Mouse (Mus musculus) limb, embryonic 10.5 days (tissue): ENCODE measurements around the gene Ddx41. TPM values are rescaled to one million over a fixed set of nuclear protein-coding genes. Genes with fewer than 3 reads are reported as not detected.

Experiments
- DNase-seq: peaks from one replicate; pipeline ENCODE4 v3.0.0-alpha.2; 2017; ENCODE audit warnings: low spot score
- H3K27ac ChIP-seq: fragments of 300-500 bp; sonication (generic); 2 replicates; pipeline ENCODE4 v1.5.1; 2016; ENCODE audit warnings: mild to moderate bottlenecking
- H3K27me3 ChIP-seq: fragments of 300-500 bp; sonication (generic); 2 replicates; pipeline ENCODE4 v1.6.1; 2016; ENCODE audit warnings: low read depth, mild to moderate bottlenecking; ENCODE audit not compliant: poor library complexity, severe bottlenecking
- H3K36me3 ChIP-seq: fragments of 300-500 bp; sonication (generic); 2 replicates; pipeline ENCODE4 v1.6.1; 2016; ENCODE audit warnings: mild to moderate bottlenecking, moderate library complexity
- H3K4me1 ChIP-seq: fragments of 300-500 bp; sonication (generic); 2 replicates; pipeline ENCODE4 v1.6.1; 2016
- H3K4me3 ChIP-seq: fragments of 300-500 bp; sonication (generic); 2 replicates; pipeline ENCODE4 v1.5.1; 2016; ENCODE audit warnings: mild to moderate bottlenecking, moderate library complexity
- H3K9me3 ChIP-seq: fragments of 300-500 bp; sonication (generic); replicated peaks from 2 replicates; pipeline ENCODE4 v1.6.1; 2016; ENCODE audit warnings: mild to moderate bottlenecking
- WGBS: fragments of 180-500 bp; shearing (Covaris S2); methylation state at CpG from one replicate; pipeline ENCODE4 v1.1.7; 2016; 5-methylcytosine and 5-hydroxymethylcytosine counted together
- polyA plus RNA-seq: library from polyadenylated mRNA; unstranded; fragments of >200 nt; fragmentation: Nextera tagmentation; extraction: Ambion mirVana; gene quantifications from 2 replicates; pipeline ENCODE4 v1.2.1, GENCODE M21; 2016

The Ddx41 gene
- polyA plus RNA-seq, 1 experiment from 2014 or later = 94.0 TPM

- no peaks in the 10 kb centered on the region for H3K9me3 ChIP-seq
- H3K4me1 ChIP-seq = no peaks in the 10 kb centered on the region
- H3K36me3 ChIP-seq = peaks cover 67% of the 10 kb centered on the region
- H3K27me3 ChIP-seq = no peaks in the 10 kb centered on the region
- 86% methylated on average over 8 of the region's 8 CpGs for WGBS
- DNase-seq = no peak
- H3K27ac ChIP-seq = no peak within 1 kb of the TSS
- H3K4me3 ChIP-seq = no peak within 1 kb of the TSS
Observed at GRCm38 (mm10) chr13:55529198-55529915, 7.1 kb downstream of the Ddx41 start, which contains the start of gene Dok3. Gene Dok3 (minus strand): TSS chr13:55529296.

GRCm38 (mm10) chr13:55527834-55528772 is 8.4 kb downstream of the Ddx41 start:
- Histone ChIP-seq H3K4me3 (no peak overlapping the region), H3K36me3 (peaks cover 66% of the 10 kb centered on the region)
- WGBS = 84% methylated on average over 18 of the region's 18 CpGs

GRCm38 (mm10) chr13:55527212-55527611 is 9.2 kb downstream of the Ddx41 start:
- WGBS = 91% methylated on average over 16 of the region's 16 CpGs
- peaks cover 60% of the 10 kb centered on the region for H3K36me3 ChIP-seq
- H3K9me3 ChIP-seq = no peaks in the 10 kb centered on the region
- H3K4me3 ChIP-seq = no peak overlapping the region
- no peaks in the 10 kb centered on the region for H3K27me3 ChIP-seq
- no peak for DNase-seq
- H3K27ac ChIP-seq = no peak overlapping the region
- peaks cover 16% of the 10 kb centered on the region for H3K4me1 ChIP-seq

More at GRCm38 (mm10) chr13:55527834-55528772, 8.4 kb downstream of the Ddx41 start:
- DNase-seq = no peak
- Histone ChIP-seq H3K27ac (no peak overlapping the region), H3K4me1 (peaks cover 10% of the 10 kb centered on the region), H3K27me3 (no peaks in the 10 kb centered on the region), H3K9me3 (no peaks in the 10 kb centered on the region)

GRCm38 (mm10) chr13:55525733-55526553 is 10.5 kb downstream of the Ddx41 start:
- Histone ChIP-seq H3K36me3 (peaks cover 47% of the 10 kb centered on the region), H3K4me3 (no peak overlapping the region), H3K27me3 (no peaks in the 10 kb centered on the region), H3K4me1 (peaks cover 16% of the 10 kb centered on the region), H3K27ac (no peak overlapping the region), H3K9me3 (no peaks in the 10 kb centered on the region)
- 87% methylated on average over 16 of the region's 16 CpGs for WGBS
- DNase-seq = no peak

- Histone ChIP-seq H3K27ac (peak overlapping the region; percentile 72), H3K4me3 (no peak overlapping the region), H3K27me3 (no peaks in the 10 kb centered on the region), H3K36me3 (peaks cover 29% of the 10 kb centered on the region), H3K9me3 (no peaks in the 10 kb centered on the region), H3K4me1 (peaks cover 16% of the 10 kb centered on the region)
- no peak for DNase-seq
- 90% methylated on average over 23 of the region's 23 CpGs for WGBS
Observed at GRCm38 (mm10) chr13:55523951-55524600, 12.4 kb downstream of the Ddx41 start.

GRCm38 (mm10) chr13:55523278-55523677 is 13.2 kb downstream of the Ddx41 start:
- peak; percentile 46 for DNase-seq
- Histone ChIP-seq H3K27me3 (no peaks in the 10 kb centered on the region), H3K9me3 (no peaks in the 10 kb centered on the region), H3K4me1 (peaks cover 16% of the 10 kb centered on the region), H3K4me3 (no peak overlapping the region), H3K27ac (peak overlapping the region; percentile 72), H3K36me3 (peaks cover 21% of the 10 kb centered on the region; the same call in 1 of the 2 replicates)
- WGBS = 47% methylated on average over 17 of the region's 17 CpGs

GRCm38 (mm10) chr13:55522730-55523129 is 13.7 kb downstream of the Ddx41 start:
- DNase-seq = no peak
- H3K27me3 ChIP-seq = no peaks in the 10 kb centered on the region
- peaks cover 16% of the 10 kb centered on the region for H3K4me1 ChIP-seq
- WGBS = 72% methylated on average over 8 of the region's 8 CpGs
- peak overlapping the region; percentile 72 for H3K27ac ChIP-seq
- H3K4me3 ChIP-seq = no peak overlapping the region
- H3K36me3 ChIP-seq = peaks cover 19% of the 10 kb centered on the region; the same call in 1 of the 2 replicates
- no peaks in the 10 kb centered on the region for H3K9me3 ChIP-seq

- 83% methylated on average over 4 of the region's 4 CpGs for WGBS
- H3K4me1 ChIP-seq = peaks cover 16% of the 10 kb centered on the region
- peaks cover 7% of the 10 kb centered on the region; the same call in 1 of the 2 replicates for H3K27me3 ChIP-seq
- H3K4me3 ChIP-seq = no peak overlapping the region
- no peaks in the 10 kb centered on the region for H3K9me3 ChIP-seq
- no peak for DNase-seq
- no peak overlapping the region for H3K27ac ChIP-seq
- H3K36me3 ChIP-seq = peaks cover 14% of the 10 kb centered on the region; the same call in 1 of the 2 replicates
Observed at GRCm38 (mm10) chr13:55519606-55520005, 16.9 kb downstream of the Ddx41 start.

- no peaks in the 10 kb centered on the region for H3K9me3 ChIP-seq
- H3K36me3 ChIP-seq = 0 out of 2 replicates have a peak, but pooled peaks cover 4% of the 10 kb centered on the region
- peak; percentile 96 for DNase-seq
- WGBS = 6% methylated on average over 5 of the region's 5 CpGs
- H3K27ac ChIP-seq = no peak overlapping the region
- no peak overlapping the region for H3K4me3 ChIP-seq
- peaks cover 16% of the 10 kb centered on the region for H3K4me1 ChIP-seq
- H3K27me3 ChIP-seq = peaks cover 7% of the 10 kb centered on the region; the same call in 1 of the 2 replicates
Observed at GRCm38 (mm10) chr13:55516955-55517354, 19.5 kb downstream of the Ddx41 start.

- WGBS = 37% methylated on average over 9 of the region's 9 CpGs
- H3K4me3 ChIP-seq = peak overlapping the region; percentile 92
- DNase-seq = no peak
- H3K27me3 ChIP-seq = peaks cover 7% of the 10 kb centered on the region; the same call in 1 of the 2 replicates
- H3K27ac ChIP-seq = peak overlapping the region; percentile 98
- H3K9me3 ChIP-seq = no peaks in the 10 kb centered on the region
- peaks cover 34% of the 10 kb centered on the region for H3K36me3 ChIP-seq
- H3K4me1 ChIP-seq = peaks cover 38% of the 10 kb centered on the region
Observed at GRCm38 (mm10) chr13:55513828-55514227, 22.6 kb downstream of the Ddx41 start.

GRCm38 (mm10) chr13:55513111-55513748 is 23.2 kb downstream of the Ddx41 start, which contains the start of gene Pdlim7:
Gene Pdlim7 (minus strand): TSS chr13:55513676.
- H3K9me3 ChIP-seq = no peaks in the 10 kb centered on the region
- H3K27me3 ChIP-seq = peaks cover 7% of the 10 kb centered on the region; the same call in 1 of the 2 replicates
- WGBS = 0% methylated on average over 55 of the region's 55 CpGs
- H3K27ac ChIP-seq = peak within 1 kb of the TSS; percentile 98
- H3K4me1 ChIP-seq = peaks cover 38% of the 10 kb centered on the region
- peak; percentile 96 for DNase-seq
- H3K36me3 ChIP-seq = peaks cover 40% of the 10 kb centered on the region
- peak within 1 kb of the TSS; percentile 92 for H3K4me3 ChIP-seq
